Mouse (Mus musculus) embryonic facial prominence, embryonic 13.5 days (tissue): ENCODE results near the gene Olfr446. TPM values are rescaled to one million over a fixed set of nuclear protein-coding genes. Genes with fewer than 3 reads are reported as not detected.

Experiments used
- ATAC-seq: fragments of 200-750 bp; cut with Nextera tagmentation; 2 replicates; pipeline ENCODE4 v1.8.0; 2017; ENCODE audit warnings: low read depth; ENCODE audit not compliant: insufficient number of reproducible peaks, insufficient read depth, low FRiP score, low TSS enrichment
- H3K27ac ChIP-seq: fragments of 300-500 bp; sonication (generic); 2 replicates; pipeline ENCODE4 v1.5.1; 2015; ENCODE audit warnings: moderate library complexity, mild to moderate bottlenecking, inconsistent platforms
- H3K27me3 ChIP-seq: fragments of 300-500 bp; sonication (generic); 2 replicates; pipeline ENCODE4 v1.6.1; 2015; ENCODE audit warnings: mild to moderate bottlenecking, inconsistent platforms
- H3K36me3 ChIP-seq: fragments of 300-500 bp; sonication (generic); 2 replicates; pipeline ENCODE4 v1.6.1; 2015; ENCODE audit warnings: mild to moderate bottlenecking, inconsistent platforms
- H3K4me1 ChIP-seq: fragments of 300-500 bp; sonication (generic); 2 replicates; pipeline ENCODE4 v1.6.1; 2015; ENCODE audit warnings: inconsistent platforms
- H3K4me2 ChIP-seq: fragments of 300-500 bp; sonication (generic); 2 replicates; pipeline ENCODE4 v1.6.1; 2015; ENCODE audit warnings: moderate library complexity, mild to moderate bottlenecking, inconsistent platforms
- H3K4me3 ChIP-seq: fragments of 300-500 bp; sonication (generic); 2 replicates; pipeline ENCODE4 v1.5.1; 2015; ENCODE audit warnings: mild to moderate bottlenecking, inconsistent platforms
- H3K9ac ChIP-seq: fragments of 300-500 bp; sonication (generic); 2 replicates; pipeline ENCODE4 v1.6.1; 2015; ENCODE audit warnings: mild to moderate bottlenecking, inconsistent platforms
- H3K9me3 ChIP-seq: fragments of 300-500 bp; sonication (generic); 2 replicates; pipeline ENCODE4 v1.6.1; 2016; ENCODE audit warnings: inconsistent platforms
- WGBS: fragments of 180-500 bp; shearing (Covaris S2); methylation state at CpG from one replicate; pipeline ENCODE4 v1.1.7; 2015; ENCODE audit warnings: mixed read lengths; 5-methylcytosine and 5-hydroxymethylcytosine counted together
- polyA plus RNA-seq: library from polyadenylated mRNA; unstranded; fragments of >200 nt; fragmentation: Nextera tagmentation; extraction: Ambion mirVana; gene quantifications from 2 replicates; pipeline ENCODE4 v1.2.1, GENCODE M21; 2015

Gene Olfr446
- not detected in 2 replicates for polyA plus RNA-seq

- WGBS: 66% methylated on average over 2 of the region's 2 CpGs
- Histone ChIP-seq H3K4me1 (no peaks in the 10 kb centered on the region), H3K27ac (no peak within 1 kb of the TSS), H3K36me3 (no peaks in the 10 kb centered on the region), H3K27me3 (no peaks in the 10 kb centered on the region), H3K9ac (no peak within 1 kb of the TSS), H3K4me2 (no peak within 1 kb of the TSS), H3K4me3 (no peak within 1 kb of the TSS), H3K9me3 (no peaks in the 10 kb centered on the region)
- ATAC-seq: no peak
Observed at GRCm38 (mm10) chr6:42921077-42921476, at the start of gene Olfr446. Gene Olfr446, plus strand, starts transcription at chr6:42921377.

- Histone ChIP-seq H3K4me3 (no peak overlapping the region), H3K36me3 (no peaks in the 10 kb centered on the region), H3K4me1 (no peaks in the 10 kb centered on the region), H3K9ac (no peak overlapping the region), H3K4me2 (no peak overlapping the region), H3K27ac (no peak overlapping the region), H3K9me3 (no peaks in the 10 kb centered on the region), H3K27me3 (no peaks in the 10 kb centered on the region)
- ATAC-seq: no peak
Observed at GRCm38 (mm10) chr6:42876323-42876722, 44.9 kb upstream of the Olfr446 start.

- Histone ChIP-seq H3K4me1 (no peaks in the 10 kb centered on the region), H3K9ac (no peak within 1 kb of the TSS), H3K27ac (no peak within 1 kb of the TSS), H3K4me2 (no peak within 1 kb of the TSS), H3K4me3 (no peak within 1 kb of the TSS), H3K36me3 (no peaks in the 10 kb centered on the region), H3K27me3 (no peaks in the 10 kb centered on the region), H3K9me3 (no peaks in the 10 kb centered on the region)
- WGBS: 82% methylated on average over 1 of the region's 1 CpGs
- ATAC-seq: no peak
Observed at GRCm38 (mm10) chr6:42890141-42890540, 31.0 kb upstream of the Olfr446 start, which contains the start of gene Olfr448. Gene Olfr448, plus strand, starts transcription at chr6:42890441.

GRCm38 (mm10) chr6:42900345-42900744, 20.8 kb upstream of the Olfr446 start:
- Histone ChIP-seq H3K36me3 (no peaks in the 10 kb centered on the region), H3K4me2 (no peak overlapping the region), H3K27ac (no peak overlapping the region), H3K9me3 (no peaks in the 10 kb centered on the region), H3K4me3 (no peak overlapping the region), H3K27me3 (no peaks in the 10 kb centered on the region), H3K9ac (no peak overlapping the region), H3K4me1 (no peaks in the 10 kb centered on the region)
- WGBS: 25% methylated on average over 1 of the region's 1 CpGs
- no peak for ATAC-seq

- no peak within 1 kb of the TSS for H3K4me2 ChIP-seq
- no peaks in the 10 kb centered on the region for H3K27me3 ChIP-seq
- ATAC-seq: no peak
- H3K4me1 ChIP-seq: no peaks in the 10 kb centered on the region
- no peak within 1 kb of the TSS for H3K4me3 ChIP-seq
- H3K9me3 ChIP-seq: no peaks in the 10 kb centered on the region
- H3K36me3 ChIP-seq: no peaks in the 10 kb centered on the region
- H3K27ac ChIP-seq: no peak within 1 kb of the TSS
- H3K9ac ChIP-seq: no peak within 1 kb of the TSS
Observed at GRCm38 (mm10) chr6:42908578-42908977, 12.6 kb upstream of the Olfr446 start, which contains the start of gene Olfr447. Gene Olfr447, plus strand, starts transcription at chr6:42908878.

- H3K4me2 ChIP-seq: no peak within 1 kb of the TSS
- H3K9ac ChIP-seq: no peak within 1 kb of the TSS
- WGBS: 63% methylated on average over 1 of the region's 1 CpGs
- H3K27me3 ChIP-seq: no peaks in the 10 kb centered on the region
- ATAC-seq: no peak
- no peaks in the 10 kb centered on the region for H3K4me1 ChIP-seq
- H3K4me3 ChIP-seq: no peak within 1 kb of the TSS
- no peak within 1 kb of the TSS for H3K27ac ChIP-seq
- no peaks in the 10 kb centered on the region for H3K36me3 ChIP-seq
- no peaks in the 10 kb centered on the region for H3K9me3 ChIP-seq
Observed at GRCm38 (mm10) chr6:42948767-42949166, 27.6 kb downstream of the Olfr446 start, which contains the start of gene Olfr444. Gene Olfr444, plus strand, starts transcription at chr6:42949067.

- Histone ChIP-seq H3K27ac (no peak overlapping the region), H3K9me3 (no peaks in the 10 kb centered on the region), H3K4me2 (no peak overlapping the region), H3K36me3 (no peaks in the 10 kb centered on the region), H3K9ac (no peak overlapping the region), H3K4me1 (no peaks in the 10 kb centered on the region), H3K4me3 (no peak overlapping the region), H3K27me3 (no peaks in the 10 kb centered on the region)
- ATAC-seq: no peak
Observed at GRCm38 (mm10) chr6:42980377-42980776, 59.2 kb downstream of the Olfr446 start.

Other genes starting within 250 kb of the Olfr446 start
- 75.6 and 81.9 TPM in 2 replicates for gene Tcaf1, start 211.3 kb upstream of the Olfr446 start, polyA plus RNA-seq
- not detected in 2 replicates for gene Olfr453, start 182.0 kb upstream of the Olfr446 start, polyA plus RNA-seq
- gene Olfr38, start 165.0 kb upstream of the Olfr446 start, polyA plus RNA-seq: not detected in 2 replicates
- not detected in 2 replicates for gene Olfr452, start 136.3 kb upstream of the Olfr446 start, polyA plus RNA-seq
- not detected in 2 replicates for gene Olfr450, start 109.4 kb upstream of the Olfr446 start, polyA plus RNA-seq
- not detected in 2 replicates for gene Olfr449, start 87.0 kb upstream of the Olfr446 start, polyA plus RNA-seq
- gene Olfr448, start 30.9 kb upstream of the Olfr446 start, polyA plus RNA-seq: not detected in 2 replicates
- not detected in 2 replicates for gene Olfr447, start 12.5 kb upstream of the Olfr446 start, polyA plus RNA-seq
- not detected in 2 replicates for gene Olfr444, start 27.7 kb downstream of the Olfr446 start, polyA plus RNA-seq
- not detected in 2 replicates for gene Olfr441, start 185.0 kb downstream of the Olfr446 start, polyA plus RNA-seq
- not detected in 2 replicates for gene Olfr237-ps1, start 225.2 kb downstream of the Olfr446 start, polyA plus RNA-seq
- gene Olfr437, start 241.9 kb downstream of the Olfr446 start, polyA plus RNA-seq: not detected in 2 replicates